Mouse (Mus musculus): ENCODE measurements around the gene Unc13a.

- TF ChIP-seq CTCF (IDR thresholded peaks at IDR 0.05; ENCODE audit: extremely low read depth, insufficient read length, insufficient replicate concordance, low read depth, low read length) (no peak), POLR2A (IDR thresholded peaks at IDR 0.05; ENCODE audit: low read depth, low read length) (no peak)
Observed at GRCm38 (mm10) chr8:71627265-71628099, 44.1 kb downstream of the Unc13a start.
